ENCODE assay signal across 13 mouse cellular contexts in genomic region chr5:124062037-124062824, GRCm38 (mm10). TPM values are rescaled to one million over a fixed set of nuclear protein-coding genes. Genes with fewer than 3 reads are reported as not detected.
A peak's percentile ranks its signal among the peaks of the same experiment; 100 is the strongest.
DNase-seq lines count a peak whose midpoint lies in the region; TF ChIP-seq lines count a peak whose summit lies in the region.
"Had no signal": no experiment of that assay in that cellular context is flagged by ENCODE, and none has a peak within 500 bp of the region (broad histone marks: within the 10 kb centered on the region; RNA-seq: fewer than 3 reads in every experiment).

No protein-coding gene starts in this region.

- no peak for TF ChIP-seq EP300 in heart, adult 2 months (IDR thresholded peaks at IDR 0.05; ENCODE audit: insufficient read depth, low read depth, low read length)

- no peak overlapping the region for H3K27ac ChIP-seq in heart, adult 2 months
- H3K27ac ChIP-seq in left cerebral cortex, adult 2 months = 0 out of 2 replicates have a peak overlapping the region, but pooled peaks have one; percentile 8
- H3K27ac ChIP-seq: embryonic facial prominence, embryonic 12.5 days; liver, embryonic 15.5 days; neural tube, embryonic 15.5 days had no signal

- H3K27me3 ChIP-seq in heart, adult 2 months (ENCODE audit: control insufficient read depth, insufficient read depth, low read length) = no peaks in the 10 kb centered on the region
- peaks cover 15% of the 10 kb centered on the region for H3K27me3 ChIP-seq in E14TG2a.4 (ENCODE audit: insufficient read depth, low read length)
- H3K27me3 ChIP-seq: embryonic facial prominence, embryonic 12.5 days; neural tube, embryonic 15.5 days had no signal

- peaks cover 5% of the 10 kb centered on the region for H3K4me1 ChIP-seq in heart, adult 2 months (ENCODE audit: control insufficient read depth, insufficient read depth, low read length)
- peaks cover 24% of the 10 kb centered on the region for H3K4me1 ChIP-seq in E14TG2a.4 (replicated peaks; ENCODE audit: low read depth, low read length)
- H3K4me1 ChIP-seq: embryonic facial prominence, embryonic 12.5 days had no signal

- DNase-seq in heart, adult 2 months = peak in 1 of 2 experiments; percentile 35
- no peak for DNase-seq in heart, adult 8-10 months (ENCODE audit: low spot score)
- DNase-seq in left cerebral cortex, adult 2 months (ENCODE audit: extremely low spot score in 1 of 2, low spot score in 2 of 2) = no peak
- no peak for DNase-seq in left cerebral cortex, postnatal 14 days (ENCODE audit: low spot score in 2 of 2)
- DNase-seq in MN1 (ENCODE audit: low spot score) = peak; percentile 27
- DNase-seq in adrenal gland, adult 8-10 months = no peak
- DNase-seq in embryo, embryonic 10 days (ENCODE audit: low spot score) = no peak
- DNase-seq: lung, postnatal 4 days; right cerebral cortex, adult 18-20 months had no signal

- intact Hi-C loops in heart, adult 2 months (cut with DNase I) = no loop called here
- intact Hi-C loops in left cerebral cortex, adult 2 months (cut with DNase I) = no loop called here
- intact Hi-C loops in left cerebral cortex, postnatal 14 days (cut with DNase I) = no loop called here

- no peak overlapping the region for H3K9ac ChIP-seq in heart, adult 2 months (ENCODE audit: low read depth, low read length)
- H3K9ac ChIP-seq: embryonic facial prominence, embryonic 12.5 days; liver, embryonic 15.5 days; neural tube, embryonic 15.5 days had no signal

- TF ChIP-seq POLR2A in heart, adult 2 months (IDR thresholded peaks at IDR 0.05; ENCODE audit: insufficient read depth, low read depth, low read length) = no peak

- WGBS in heart, adult 2 months = 67% methylated on average over 12 of the region's 12 CpGs

- 0 out of 2 replicates have a peak, but pooled peaks have one; percentile 13 for TF ChIP-seq CTCF in heart, adult 2 months (IDR thresholded peaks at IDR 0.05)
- TF ChIP-seq CTCF in left cerebral cortex, adult 2 months (IDR thresholded peaks at IDR 0.05) = peak; percentile 7
- no peak for TF ChIP-seq CTCF in E14TG2a.4 (conservative IDR thresholded peaks at IDR 0.05; ENCODE audit: low read length)

- H3K9me3 ChIP-seq in E14TG2a.4 (ENCODE audit: low read length) = no peaks in the 10 kb centered on the region
- H3K9me3 ChIP-seq: embryonic facial prominence, embryonic 12.5 days; liver, embryonic 15.5 days; neural tube, embryonic 15.5 days had no signal

- H3K4me3 ChIP-seq in heart, adult 2 months = no peak overlapping the region
- H3K4me3 ChIP-seq in left cerebral cortex, adult 2 months = no peak overlapping the region
- peak overlapping the region; percentile 72 for H3K4me3 ChIP-seq in E14TG2a.4 (replicated peaks; ENCODE audit: low read length)
- H3K4me3 ChIP-seq: embryonic facial prominence, embryonic 12.5 days; liver, embryonic 15.5 days; neural tube, embryonic 15.5 days had no signal

- no peaks in the 10 kb centered on the region for H3K79me2 ChIP-seq in heart, adult 2 months (replicated peaks; ENCODE audit: control insufficient read depth, insufficient read depth, low read length)

- H3K36me3 ChIP-seq in heart, adult 2 months (ENCODE audit: control insufficient read depth, insufficient read depth, low read length) = no peaks in the 10 kb centered on the region
- no peaks in the 10 kb centered on the region for H3K36me3 ChIP-seq in E14TG2a.4 (ENCODE audit: insufficient read depth, low read length)
- H3K36me3 ChIP-seq: embryonic facial prominence, embryonic 12.5 days; liver, embryonic 15.5 days had no signal

RNA-seq across cellular contexts. Expression of gene Vps37b, which starts 30.2 kb away (rescaled TPM):
- total RNA-seq in heart, adult 2 months (2021) = 10 to 100 TPM; 16.0 to 16.7 TPM
- polyA plus RNA-seq in heart, adult 2 months (2012; rRNA removed) = 22.7 and 29.4 TPM in 2 replicates
- total RNA-seq in heart, adult 8-10 months (2022) = 10 to 100 TPM; 13.7 to 24.0 (median 16.5) TPM
- 10 to 100 TPM; 46.1 to 47.3 TPM for total RNA-seq in left cerebral cortex, adult 2 months (2021)
- 10 to 100 TPM; 51.4 to 58.3 TPM for total RNA-seq in left cerebral cortex, postnatal 14 days (2021)
- total RNA-seq in adrenal gland, adult 8-10 months (2022) = 100 to 1,000 TPM in 1 of 4 experiments, 10 to 100 TPM in 3; 76.1 to 101 (median 91.9) TPM

RNA-seq across cellular contexts. Expression of gene Abcb9, which starts 33.4 kb away (rescaled TPM):
- 1 to 10 TPM; 8.9 to 9.9 TPM for total RNA-seq in heart, adult 2 months (2021)
- 7.8 and 10.1 TPM in 2 replicates for polyA plus RNA-seq in heart, adult 2 months (2012; rRNA removed)
- 10 to 100 TPM in 3 of 4 experiments, 1 to 10 TPM in 1; 9.5 to 11.9 (median 11.1) TPM for total RNA-seq in heart, adult 8-10 months (2022)
- total RNA-seq in left cerebral cortex, adult 2 months (2021) = 10 to 100 TPM; 55.0 to 57.3 TPM
- total RNA-seq in left cerebral cortex, postnatal 14 days (2021) = 10 to 100 TPM; 57.5 to 58.4 TPM
- total RNA-seq in adrenal gland, adult 8-10 months (2022) = 10 to 100 TPM; 11.4 to 21.3 (median 15.4) TPM

RNA-seq across cellular contexts. Expression of gene Ogfod2, which starts 49.9 kb away (rescaled TPM):
- 10 to 100 TPM; 14.6 to 16.4 TPM for total RNA-seq in heart, adult 2 months (2021)
- polyA plus RNA-seq in heart, adult 2 months (2012; rRNA removed) = 25.5 and 30.0 TPM in 2 replicates
- total RNA-seq in heart, adult 8-10 months (2022) = 10 to 100 TPM; 14.1 to 20.7 (median 19.2) TPM
- 10 to 100 TPM; 35.4 to 39.1 TPM for total RNA-seq in left cerebral cortex, adult 2 months (2021)
- total RNA-seq in left cerebral cortex, postnatal 14 days (2021) = 10 to 100 TPM; 36.0 to 42.1 TPM
- total RNA-seq in adrenal gland, adult 8-10 months (2022) = 10 to 100 TPM; 51.2 to 59.3 (median 55.6) TPM

RNA-seq across cellular contexts. Expression of gene Arl6ip4, which starts 53.7 kb away (rescaled TPM):
- total RNA-seq in heart, adult 2 months (2021) = 10 to 100 TPM; 34.2 to 41.5 TPM
- polyA plus RNA-seq in heart, adult 2 months (2012; rRNA removed) = 16.9 and 17.5 TPM in 2 replicates
- total RNA-seq in heart, adult 8-10 months (2022) = 10 to 100 TPM; 34.8 to 38.4 (median 37.4) TPM
- total RNA-seq in left cerebral cortex, adult 2 months (2021) = 10 to 100 TPM; 46.7 to 52.1 TPM
- 10 to 100 TPM; 48.2 to 48.5 TPM for total RNA-seq in left cerebral cortex, postnatal 14 days (2021)
- 10 to 100 TPM; 46.4 to 72.0 (median 57.1) TPM for total RNA-seq in adrenal gland, adult 8-10 months (2022)
